Mouse (Mus musculus) Patski (cell line): Measurements from ENCODE around the gene Hnrnpdl. TPM values are rescaled to one million over a fixed set of nuclear protein-coding genes. Genes with fewer than 3 reads are reported as not detected.

Experiments used
- ATAC-seq: fragments of 100-300 bp; one replicate; pipeline ENCODE4 v1.8.0; 2021
- CTCF ChIA-PET: fragments of 350-600 bp; sonication (Branson Sonifier 250); formaldehyde crosslinking; loops from one replicate; lab custom pipeline; 2022; ENCODE audit warnings: inconsistent platforms; lab: Charles Lee
- POLR2A ChIA-PET: fragments of 350-600 bp; sonication (Branson Sonifier 250); formaldehyde crosslinking; loops from one replicate; lab custom pipeline; 2022; ENCODE audit warnings: antibody characterized with exemption, inconsistent platforms; lab: Charles Lee
- DNase-seq: peaks from one replicate; pipeline ENCODE4 v3.0.0-alpha.2; 2011; ENCODE audit warnings: low read depth, low spot score
- H3K27me3 ChIP-seq: fragments of 371-371 bp; one replicate; pipeline ENCODE4 v1.5.1; 2021
- CTCF ChIP-seq: fragments of 100-300 bp; IDR thresholded peaks from one replicate; pipeline ENCODE4 v1.5.1; 2021
- in situ Hi-C: fragments of 300-500 bp; cut with MboI; formaldehyde crosslinking; loops from 3 replicates; pipeline ENCODE4 v1.11.1; 2018; ENCODE audit warnings: low pct_unique_long_range_greater_than_20kb, mixed read lengths
- polyA plus RNA-seq: library from polyadenylated mRNA; unstranded; gene quantifications from one replicate; pipeline ENCODE4 v1.2.3, GENCODE M21; 2021

Hnrnpdl gene
- polyA plus RNA-seq: 171 TPM

DNA sequence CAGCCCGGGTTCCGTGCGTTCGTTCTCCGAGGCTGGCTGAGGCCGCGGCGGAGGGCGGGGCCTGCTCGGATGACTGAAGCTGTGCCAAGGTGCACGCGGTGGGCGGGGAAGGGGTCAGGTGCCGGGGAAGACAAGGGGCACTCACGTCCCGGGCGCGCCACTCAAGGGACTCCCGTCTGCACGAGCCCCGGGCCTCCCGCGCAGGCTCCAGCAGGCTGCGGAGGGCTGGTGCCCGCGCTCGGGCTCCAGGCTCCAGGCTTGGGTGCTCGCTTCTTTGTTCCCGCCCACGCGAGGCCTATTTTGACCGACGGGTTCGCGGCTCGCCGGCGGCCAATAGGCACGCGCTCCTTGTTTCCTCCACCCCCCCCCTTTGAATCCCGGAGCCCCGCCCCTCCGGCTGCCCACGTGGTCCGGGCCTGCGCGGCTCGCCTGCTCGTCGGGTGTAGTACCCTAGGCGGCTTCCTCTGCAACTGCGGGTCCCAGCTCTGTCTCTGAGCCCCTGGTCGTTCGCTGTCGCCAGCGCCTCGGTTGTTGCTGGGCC lies at the start of gene Hnrnpdl, which contains the start of gene Enoph1:
TSS of gene Hnrnpdl (minus strand) at position 63 of the 541 bp plus-strand sequence.
TSS of gene Enoph1 (plus strand) at position 384 of the 541 bp plus-strand sequence.
- ATAC-seq: peak; percentile 85
- in situ Hi-C loops: loop anchor here (5.0 to 25.0 kb wide), 3 partner anchors 65 to 827 kb away; partner anchors contain the start of genes 4930524J08Rik and Hnrnpd
- peak; percentile 71 for DNase-seq
- ChIA-PET POLR2A (interaction anchor here (1.3 to 1.4 kb wide), 2 partner anchors 12 to 60 kb away, joined by 3 to 4 read pairs; no protein-coding TSS in a partner anchor), CTCF (interaction anchor here (1.6 to 3.0 kb wide), 3 partner anchors 33 to 66 kb away, joined by 5 to 8 read pairs (median 6); no protein-coding TSS in a partner anchor)
- no peaks in the 10 kb centered on the region for H3K27me3 ChIP-seq
- no peak for TF ChIP-seq CTCF

GRCm38 (mm10) chr5:100085097-100085496 lies 45.6 kb upstream of the Hnrnpdl start:
- ATAC-seq: no peak
- POLR2A ChIA-PET: no interaction called here
- no peak for TF ChIP-seq CTCF
- H3K27me3 ChIP-seq: peaks cover 5% of the 10 kb centered on the region
- in situ Hi-C loops: no loop called here
- DNase-seq: no peak
- CTCF ChIA-PET: interaction anchor here (1.1 to 1.2 kb wide), 2 partner anchors 10 to 24 kb away, joined by 3 to 4 read pairs; no protein-coding TSS in a partner anchor

DNA sequence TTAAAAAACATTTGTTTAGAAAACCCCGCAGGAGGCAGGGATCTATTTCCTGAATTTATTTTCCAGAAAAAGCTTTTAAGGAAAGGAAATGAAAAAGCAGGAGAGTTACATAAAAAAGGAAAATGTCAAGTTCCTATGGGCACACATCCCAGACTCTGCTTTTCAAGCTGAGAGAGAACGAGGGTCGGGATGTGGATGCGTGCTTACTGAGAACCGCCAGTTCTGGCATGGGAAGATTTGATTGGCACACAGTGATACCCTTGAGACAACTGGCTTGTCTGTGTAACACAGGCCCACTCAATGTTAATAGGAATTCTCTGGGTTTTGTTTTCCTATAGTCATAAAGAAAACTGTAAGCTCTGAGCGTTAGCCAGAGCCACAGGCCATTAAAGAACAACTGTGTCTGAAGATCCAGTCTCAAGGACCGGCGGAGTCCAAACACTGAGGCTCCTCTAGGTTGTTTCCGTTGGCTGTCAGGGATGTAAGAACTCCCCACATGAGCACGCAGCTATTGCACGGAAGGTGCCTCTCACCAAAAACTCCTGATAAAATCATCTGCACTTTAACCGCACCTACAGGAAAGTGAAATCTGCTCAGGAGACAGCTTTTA lies 44.6 kb upstream of the Hnrnpdl start:
- peaks cover 5% of the 10 kb centered on the region for H3K27me3 ChIP-seq
- DNase-seq (no peak), ATAC-seq (no peak)
- ChIA-PET POLR2A (no interaction called here), CTCF (interaction anchor here (0.7 to 1.2 kb wide), 2 partner anchors 19 to 25 kb away, joined by 3 read pairs; no protein-coding TSS in a partner anchor)
- TF ChIP-seq CTCF: no peak
- in situ Hi-C loops: no loop called here

- POLR2A ChIA-PET: no interaction called here
- TF ChIP-seq CTCF: no peak
- CTCF ChIA-PET: interaction anchor here (1.1 kb wide), 1 partner anchor 12 kb away, joined by 3 read pairs; no protein-coding TSS in a partner anchor
- H3K27me3 ChIP-seq: no peaks in the 10 kb centered on the region
- in situ Hi-C loops: no loop called here
- no peak for DNase-seq
- no peak for ATAC-seq
These were observed 42.5 kb upstream of the Hnrnpdl start for GRCm38 (mm10) chr5:100082006-100082405.

DNA sequence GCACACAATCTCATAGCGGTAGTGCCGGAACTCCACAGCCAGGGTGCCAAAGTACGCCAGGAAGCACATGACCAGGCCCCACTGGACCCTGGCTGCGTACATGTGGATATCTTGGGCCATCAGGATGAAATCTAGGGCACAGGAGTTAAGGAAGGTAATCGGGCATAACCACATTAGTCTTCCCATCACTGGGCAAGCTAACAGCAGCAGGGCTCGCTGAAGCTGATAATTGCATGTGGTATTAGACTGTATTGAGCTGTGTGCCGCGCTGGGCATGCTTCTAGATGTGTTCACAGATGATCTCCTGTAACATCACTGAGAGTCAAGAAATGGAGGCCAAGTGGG lies 40.4 kb upstream of the Hnrnpdl start:
- ATAC-seq (peak; percentile 40), DNase-seq (no peak)
- POLR2A ChIA-PET: interaction anchor here (0.6 kb wide), 1 partner anchor 1460 kb away, joined by 4 read pairs; no protein-coding TSS in a partner anchor
- no peaks in the 10 kb centered on the region for H3K27me3 ChIP-seq
- in situ Hi-C loops: loop anchor here (5.0 kb wide), 1 partner anchor 242 kb away; no protein-coding TSS in a partner anchor
- CTCF ChIA-PET: interaction anchor here (1.6 kb wide), 1 partner anchor 14 kb away, joined by 3 read pairs; no protein-coding TSS in a partner anchor
- no peak for TF ChIP-seq CTCF

- ChIA-PET POLR2A (interaction anchor here (0.6 kb wide), 1 partner anchor 1460 kb away, joined by 4 read pairs; no protein-coding TSS in a partner anchor), CTCF (interaction anchor here (1.6 kb wide), 1 partner anchor 14 kb away, joined by 3 read pairs; no protein-coding TSS in a partner anchor)
- ATAC-seq (no peak), DNase-seq (no peak)
- no peaks in the 10 kb centered on the region for H3K27me3 ChIP-seq
- in situ Hi-C loops: loop anchor here (5.0 kb wide), 1 partner anchor 243 kb away; no protein-coding TSS in a partner anchor
- no peak for TF ChIP-seq CTCF
These were observed 39.8 kb upstream of the Hnrnpdl start for GRCm38 (mm10) chr5:100079040-100079930.

DNA sequence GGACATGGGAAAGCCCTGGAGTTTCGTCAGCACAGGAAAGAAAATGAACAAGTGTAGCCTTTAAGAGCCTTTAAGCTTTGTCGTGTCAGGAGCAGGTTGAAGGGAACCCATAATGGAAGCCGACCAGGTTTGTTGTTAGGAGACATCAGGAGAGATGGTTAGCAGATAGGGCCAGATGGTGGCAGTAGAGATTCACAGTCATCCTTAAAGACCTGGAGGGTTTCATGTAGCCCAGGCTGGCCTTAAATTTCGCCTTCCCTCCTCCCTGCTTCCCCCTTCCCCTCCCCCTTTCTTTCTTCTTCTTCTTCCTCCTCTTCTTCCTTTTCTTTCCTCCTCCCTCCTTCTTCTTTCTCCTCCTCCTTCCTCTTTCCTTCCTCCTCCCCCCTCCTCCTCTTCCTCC lies 35.1 kb upstream of the Hnrnpdl start:
- DNase-seq (no peak), ATAC-seq (no peak)
- no peak for TF ChIP-seq CTCF
- POLR2A ChIA-PET: no interaction called here
- CTCF ChIA-PET: no interaction called here
- in situ Hi-C loops: loop anchor here (5.0 kb wide), 1 partner anchor 168 kb away; no protein-coding TSS in a partner anchor
- no peaks in the 10 kb centered on the region for H3K27me3 ChIP-seq

DNA sequence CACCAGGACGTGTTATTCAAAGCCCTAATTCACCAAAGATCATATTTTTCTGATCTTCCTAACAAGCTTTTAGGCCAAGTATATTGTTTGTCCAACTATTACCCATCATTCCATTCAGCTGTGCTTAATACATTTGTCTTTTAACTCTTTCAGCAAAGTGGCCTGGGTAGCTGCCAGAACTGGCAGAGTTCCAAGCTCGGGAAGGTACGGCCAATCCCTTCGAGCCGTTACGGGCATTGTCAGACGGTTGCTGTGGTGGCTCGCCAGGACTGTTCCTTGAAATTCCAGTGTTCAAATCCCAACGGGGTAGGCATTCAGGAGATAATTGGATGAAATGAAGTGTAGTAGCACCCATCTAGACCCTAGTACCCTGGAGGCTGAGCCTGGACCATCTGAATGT lies 33.1 kb upstream of the Hnrnpdl start:
- H3K27me3 ChIP-seq: no peaks in the 10 kb centered on the region
- POLR2A ChIA-PET: interaction anchor here (0.6 kb wide), 1 partner anchor 203 kb away, joined by 5 read pairs; no protein-coding TSS in a partner anchor
- no peak for DNase-seq
- in situ Hi-C loops: loop anchor here (5.0 kb wide), 1 partner anchor 170 kb away; no protein-coding TSS in a partner anchor
- no peak for TF ChIP-seq CTCF
- CTCF ChIA-PET: interaction anchor here (1.1 kb wide), 1 partner anchor 15 kb away, joined by 3 read pairs; no protein-coding TSS in a partner anchor
- no peak for ATAC-seq

GRCm38 (mm10) chr5:100071541-100071940 lies 32.1 kb upstream of the Hnrnpdl start:
- POLR2A ChIA-PET: no interaction called here
- no peak for TF ChIP-seq CTCF
- no peak for DNase-seq
- in situ Hi-C loops: loop anchor here (5.0 kb wide), 1 partner anchor 171 kb away; no protein-coding TSS in a partner anchor
- CTCF ChIA-PET: no interaction called here
- no peaks in the 10 kb centered on the region for H3K27me3 ChIP-seq
- no peak for ATAC-seq
